Mouse (Mus musculus): ENCODE measurements around the gene Fam124a.
A peak's percentile ranks its signal among the peaks of the same experiment; 100 is the strongest.
"Not testable (repeated sequence)": the region's sequence is repeated elsewhere in the genome, so short reads cannot be mapped to it uniquely, and the experiment has no call there.

Gene Fam124a

GRCm38 (mm10) chr14:62574906-62575305 lies 19.4 kb downstream of the Fam124a start:
- DNase-seq (ENCODE audit: low read depth, low spot score), result no peak

- no peak for DNase-seq (ENCODE audit: low read depth, low spot score)
Observed at GRCm38 (mm10) chr14:62575862-62576261, 20.3 kb downstream of the Fam124a start.

- DNase-seq (ENCODE audit: low read depth, low spot score), result no peak
Observed at GRCm38 (mm10) chr14:62580945-62581344, 25.4 kb downstream of the Fam124a start.

- no peak for DNase-seq (ENCODE audit: low read depth, low spot score)
Observed at GRCm38 (mm10) chr14:62581768-62582167, 26.2 kb downstream of the Fam124a start.

GRCm38 (mm10) chr14:62584637-62585036 lies 29.1 kb downstream of the Fam124a start:
- no peak for DNase-seq (ENCODE audit: low read depth, low spot score)

- no peak for DNase-seq (ENCODE audit: low read depth, low spot score)
Observed at GRCm38 (mm10) chr14:62585338-62585737, 29.8 kb downstream of the Fam124a start.

GRCm38 (mm10) chr14:62600109-62600522 lies 44.6 kb downstream of the Fam124a start:
- DNase-seq (ENCODE audit: low read depth, low spot score), result no peak

GRCm38 (mm10) chr14:62602271-62602670 lies 46.7 kb downstream of the Fam124a start:
- DNase-seq (ENCODE audit: low read depth, low spot score), result peak; percentile 62

- DNase-seq (ENCODE audit: low read depth, low spot score), result no peak
Observed at GRCm38 (mm10) chr14:62602869-62603268, 47.3 kb downstream of the Fam124a start.

- DNase-seq (ENCODE audit: low read depth, low spot score), result no peak
Observed at GRCm38 (mm10) chr14:62607791-62608196, 52.3 kb downstream of the Fam124a start.

GRCm38 (mm10) chr14:62609904-62610303 lies 54.4 kb downstream of the Fam124a start:
- DNase-seq (ENCODE audit: low read depth, low spot score), result no peak

GRCm38 (mm10) chr14:62622393-62622792 lies 66.9 kb downstream of the Fam124a start:
- DNase-seq (ENCODE audit: low read depth, low spot score), result peak; percentile 63

- no peak for DNase-seq (ENCODE audit: low read depth, low spot score)
Observed at GRCm38 (mm10) chr14:62627951-62628350, 72.4 kb downstream of the Fam124a start.

GRCm38 (mm10) chr14:62637436-62638344 lies 82.2 kb downstream of the Fam124a start:
- DNase-seq (ENCODE audit: low read depth, low spot score), result peak; percentile 79

- no peak for DNase-seq (ENCODE audit: low read depth, low spot score)
Observed at GRCm38 (mm10) chr14:62638345-62638702, 82.8 kb downstream of the Fam124a start.

GRCm38 (mm10) chr14:62639111-62639510 lies 83.6 kb downstream of the Fam124a start:
- DNase-seq (ENCODE audit: low read depth, low spot score), result no peak

- no peak for DNase-seq (ENCODE audit: low read depth, low spot score)
Observed at GRCm38 (mm10) chr14:62639551-62639950, 84.0 kb downstream of the Fam124a start.

- no peak for DNase-seq (ENCODE audit: low read depth, low spot score)
Observed at GRCm38 (mm10) chr14:62640396-62640795, 84.9 kb downstream of the Fam124a start.

GRCm38 (mm10) chr14:62642368-62642767 lies 86.8 kb downstream of the Fam124a start:
- DNase-seq (ENCODE audit: low read depth, low spot score), result not testable (repeated sequence)

GRCm38 (mm10) chr14:62648405-62648804 lies 92.9 kb downstream of the Fam124a start:
- DNase-seq (ENCODE audit: low read depth, low spot score), result no peak

GRCm38 (mm10) chr14:62650376-62650775 lies 94.8 kb downstream of the Fam124a start:
- DNase-seq (ENCODE audit: low read depth, low spot score), result no peak

- DNase-seq (ENCODE audit: low read depth, low spot score), result no peak
Observed at GRCm38 (mm10) chr14:62651771-62652170, 96.2 kb downstream of the Fam124a start.

- no peak for DNase-seq (ENCODE audit: low read depth, low spot score)
Observed at GRCm38 (mm10) chr14:62655996-62656395, 100.5 kb downstream of the Fam124a start.

All from telencephalon, adult 2 months (tissue).